Mouse (Mus musculus) A20 (cell line): Measurements from ENCODE around the gene Mrps2.

Experiments used
- DNase-seq: peaks from one replicate; pipeline ENCODE4 v3.0.0-alpha.2; 2011; ENCODE audit warnings: low read depth, low spot score

Gene Mrps2

GRCm38 (mm10) chr2:28518231-28518630, 50.4 kb downstream of the Mrps2 start:
- peak; percentile 22 for DNase-seq

- no peak for DNase-seq
Measured at GRCm38 (mm10) chr2:28520581-28520980, 52.7 kb downstream of the Mrps2 start.
